9 mouse cellular contexts compared by ENCODE assay signal in the genomic region with DNA sequence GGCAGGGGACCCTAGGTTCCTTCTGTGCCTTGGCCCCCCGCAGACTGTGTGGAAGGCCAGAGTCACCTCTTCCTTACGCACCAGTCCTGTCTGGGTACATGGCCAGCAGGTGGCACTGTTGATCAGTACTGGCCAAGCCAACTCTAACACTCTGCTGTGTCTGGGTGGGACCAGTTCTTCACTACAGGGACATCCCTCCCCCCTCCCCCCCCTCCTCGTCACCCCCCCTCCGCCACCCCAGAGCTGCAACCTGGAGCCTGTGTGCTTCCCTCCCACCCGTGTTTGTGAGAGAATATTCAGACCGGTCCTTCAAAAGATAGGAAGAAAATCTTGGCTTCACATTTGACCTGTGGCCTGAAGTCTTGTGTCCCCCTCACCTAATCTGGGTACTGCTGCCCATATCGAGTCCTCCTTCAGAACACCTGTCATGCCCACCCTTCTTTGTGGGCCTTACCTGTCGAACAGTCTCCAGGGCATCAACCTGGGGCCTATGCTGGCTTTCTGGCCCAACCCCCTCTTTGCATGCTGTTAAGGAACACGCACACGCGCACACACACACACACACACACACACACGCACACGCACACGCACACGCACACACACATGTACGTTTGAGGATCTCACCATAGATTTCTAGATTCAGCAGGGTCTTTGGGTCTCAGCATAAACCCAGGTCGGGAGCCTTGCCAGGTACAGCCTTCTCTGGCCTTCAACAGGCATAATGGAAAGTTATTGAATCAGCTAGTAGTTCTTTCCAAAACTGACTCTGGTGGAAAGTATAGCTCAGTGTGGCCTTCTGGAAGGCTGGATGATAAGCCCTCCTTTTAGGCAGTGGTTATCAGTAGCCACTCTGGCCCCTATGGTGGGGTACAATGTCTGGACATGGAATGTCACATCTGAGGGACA. TPM values are rescaled to one million over a fixed set of nuclear protein-coding genes. Genes with fewer than 3 reads are reported as not detected.
A peak's percentile ranks its signal among the peaks of the same experiment; 100 is the strongest.
DNase-seq lines count a peak whose midpoint lies in the region; ATAC-seq and TF ChIP-seq lines count a peak whose summit lies in the region.
"Had no signal": no experiment of that assay in that cellular context is flagged by ENCODE, and none has a peak within 500 bp of the region (broad histone marks: within the 10 kb centered on the region; RNA-seq: fewer than 3 reads in every experiment).

No protein-coding gene starts in this region.

- no peak for TF ChIP-seq POLR2A in cerebellum, adult 2 months (IDR thresholded peaks at IDR 0.05; ENCODE audit: borderline replicate concordance, insufficient read depth, low read length)
- no peak for TF ChIP-seq POLR2A in lung, adult 2 months (IDR thresholded peaks at IDR 0.05; ENCODE audit: borderline replicate concordance, extremely low read depth, low read depth, low read length)

- peak; percentile 71 for DNase-seq in G1E (ENCODE audit: low spot score)
- DNase-seq in cerebellum, adult 2 months = peak; percentile 88 to 94
- DNase-seq in forebrain, postnatal 0 days = peak; percentile 88
- peak; percentile 95 for DNase-seq in heart, postnatal 4 days
- DNase-seq in layer of hippocampus, adult 2 months (ENCODE audit: low spot score in 2 of 2) = peak; percentile 82 to 90
- DNase-seq in lung, adult 2 months = peak; percentile 93
- peak; percentile 96 for DNase-seq in testis, postnatal 10 days (ENCODE audit: low spot score)

- H3K36me3 ChIP-seq in G1E (replicated peaks) = peaks cover 41% of the 10 kb centered on the region
- H3K36me3 ChIP-seq in forebrain, postnatal 0 days (ENCODE audit: insufficient read depth) = peaks cover 24% of the 10 kb centered on the region

- TF ChIP-seq CTCF in G1E (IDR thresholded peaks at IDR 0.05; ENCODE audit: low read depth, low read length) = peak; percentile 57; the same call in 1 of the 2 replicates
- TF ChIP-seq CTCF in cerebellum, adult 2 months (IDR thresholded peaks at IDR 0.05; ENCODE audit: borderline replicate concordance, insufficient read depth, low read depth, low read length) = peak; percentile 98
- TF ChIP-seq CTCF in forebrain, postnatal 0 days (IDR thresholded peaks at IDR 0.05; ENCODE audit: low read depth) = peak; percentile 91
- peak; percentile 70 for TF ChIP-seq CTCF in layer of hippocampus, adult 2 months (conservative IDR thresholded peaks at IDR 0.05)
- TF ChIP-seq CTCF in lung, adult 2 months (IDR thresholded peaks at IDR 0.05; ENCODE audit: insufficient read depth, low read length) = peak; percentile 99

- peaks cover 10% of the 10 kb centered on the region for H3K4me1 ChIP-seq in G1E (ENCODE audit: insufficient read depth, low read depth, low read length)
- peaks cover 26% of the 10 kb centered on the region for H3K4me1 ChIP-seq in cerebellum, adult 2 months (ENCODE audit: control insufficient read depth, insufficient read depth, low read length)
- H3K4me1 ChIP-seq in forebrain, postnatal 0 days (ENCODE audit: insufficient read depth) = no peaks in the 10 kb centered on the region
- peaks cover 2% of the 10 kb centered on the region for H3K4me1 ChIP-seq in lung, adult 2 months (ENCODE audit: control insufficient read depth, insufficient read depth, low read length)

- H3K9ac ChIP-seq in forebrain, postnatal 0 days = no peak overlapping the region

- 53% methylated on average over 17 of the region's 17 CpGs for WGBS in cerebellum, adult 2 months
- 54% methylated on average over 17 of the region's 17 CpGs for WGBS in forebrain, postnatal 0 days
- whole genome bisulfite sequencing in lung, adult 2 months = 51% methylated on average over 16 of the region's 17 CpGs

- H3K27me3 ChIP-seq in G1E (ENCODE audit: insufficient read depth, low read length) = peaks cover 20% of the 10 kb centered on the region
- H3K27me3 ChIP-seq in cerebellum, adult 2 months (ENCODE audit: control insufficient read depth, insufficient read depth, low read length) = no peaks in the 10 kb centered on the region
- H3K27me3 ChIP-seq in forebrain, postnatal 0 days (ENCODE audit: insufficient read depth, low read length) = no peaks in the 10 kb centered on the region

- H3K4me2 ChIP-seq in forebrain, postnatal 0 days (ENCODE audit: low read depth) = no peak overlapping the region

- ATAC-seq in G1E (ENCODE audit: extremely low read depth, insufficient number of reproducible peaks, low FRiP score, poor library complexity, severe bottlenecking) = peak; percentile 75
- ATAC-seq in forebrain, postnatal 0 days = peak; percentile 94
- peak; percentile 77 for ATAC-seq in neutrophil, adult 5-6 weeks (ENCODE audit: extremely low read depth, insufficient number of reproducible peaks, low FRiP score, poor library complexity, severe bottlenecking)

- H3K27ac ChIP-seq in cerebellum, adult 2 months (ENCODE audit: insufficient read depth, low read length) = 0 out of 2 replicates have a peak overlapping the region, but pooled peaks have one; percentile 9
- H3K27ac ChIP-seq in forebrain, postnatal 0 days (ENCODE audit: low read depth, low read length) = no peak overlapping the region
- H3K27ac ChIP-seq in layer of hippocampus, adult 2 months = no peak overlapping the region
- H3K27ac ChIP-seq: macrophage had no signal

- no peak overlapping the region for H3K4me3 ChIP-seq in G1E (ENCODE audit: low read depth, low read length)
- H3K4me3 ChIP-seq in cerebellum, adult 2 months (replicated peaks; ENCODE audit: insufficient read depth, low read depth, low read length) = no peak overlapping the region
- no peak overlapping the region for H3K4me3 ChIP-seq in forebrain, postnatal 0 days (ENCODE audit: low read depth, low read length)
- H3K4me3 ChIP-seq in layer of hippocampus, adult 2 months = no peak overlapping the region
- H3K4me3 ChIP-seq in lung, adult 2 months (replicated peaks; ENCODE audit: extremely low read depth, low read depth, low read length) = no peak overlapping the region

- no peaks in the 10 kb centered on the region for H3K9me3 ChIP-seq in G1E (replicated peaks)
- no peaks in the 10 kb centered on the region for H3K9me3 ChIP-seq in forebrain, postnatal 0 days (ENCODE audit: low read length)

RNA-seq across cellular contexts. Expression of gene Creld2, which starts 9.6 kb away (rescaled TPM):
- total RNA-seq in G1E (2014; fragmentation: Nextera tagmentation) (8.5 and 10.8 TPM in 2 replicates), G1E (2017) (25.8 and 26.7 TPM in 2 replicates)
- polyA plus RNA-seq in G1E (2012) = 12.3 and 16.5 TPM in 2 replicates
- 28.6 and 32.0 TPM in 2 replicates for polyA plus RNA-seq in cerebellum, adult 2 months (2012; rRNA removed)
- 30.9 and 31.6 TPM in 2 replicates for total RNA-seq in forebrain, postnatal 0 days (2014; rRNA removed)
- polyA plus RNA-seq in forebrain, postnatal 0 days (2015; fragmentation: Nextera tagmentation; extraction: Ambion mirVana) = 40.2 and 43.9 TPM in 2 replicates
- total RNA-seq in heart, postnatal 4 days (2021) = 10 to 100 TPM; 20.2 to 25.7 TPM
- 10 to 100 TPM; 21.4 to 26.5 TPM for total RNA-seq in layer of hippocampus, adult 2 months (2021)
- 34.1 and 37.5 TPM in 2 replicates for polyA plus RNA-seq in lung, adult 2 months (2012; rRNA removed)
- total RNA-seq in neutrophil, adult 5-6 weeks (2017) = 30.3 and 31.9 TPM in 2 replicates

RNA-seq across cellular contexts. Expression of gene Alg12, which starts 9.9 kb away (rescaled TPM):
- total RNA-seq in G1E (2014; fragmentation: Nextera tagmentation) = 18.1 and 24.0 TPM in 2 replicates
- 7.0 and 7.8 TPM in 2 replicates for total RNA-seq in G1E (2017)
- 2.7 and 4.8 TPM in 2 replicates for polyA plus RNA-seq in G1E (2012)
- polyA plus RNA-seq in cerebellum, adult 2 months (2012; rRNA removed) = 17.3 and 18.5 TPM in 2 replicates
- 10.2 and 11.9 TPM in 2 replicates for total RNA-seq in forebrain, postnatal 0 days (2014; rRNA removed)
- polyA plus RNA-seq in forebrain, postnatal 0 days (2015; fragmentation: Nextera tagmentation; extraction: Ambion mirVana) = 5.5 and 7.6 TPM in 2 replicates
- total RNA-seq in heart, postnatal 4 days (2021) = 1 to 10 TPM; 6.6 to 9.0 TPM
- total RNA-seq in layer of hippocampus, adult 2 months (2021) = 10 to 100 TPM; 10.1 to 13.3 TPM
- 16.4 and 16.7 TPM in 2 replicates for polyA plus RNA-seq in lung, adult 2 months (2012; rRNA removed)
- 9.1 and 11.4 TPM in 2 replicates for total RNA-seq in neutrophil, adult 5-6 weeks (2017)

RNA-seq across cellular contexts. Expression of gene Pim3, which starts 32.9 kb away (rescaled TPM):
- 2.1 and 5.3 TPM in 2 replicates for total RNA-seq in G1E (2014; fragmentation: Nextera tagmentation)
- total RNA-seq in G1E (2017) = 3.4 and 3.7 TPM in 2 replicates
- polyA plus RNA-seq in G1E (2012) = 6.0 and 6.8 TPM in 2 replicates
- polyA plus RNA-seq in cerebellum, adult 2 months (2012; rRNA removed) = 23.4 and 24.2 TPM in 2 replicates
- 65.5 and 70.6 TPM in 2 replicates for total RNA-seq in forebrain, postnatal 0 days (2014; rRNA removed)
- polyA plus RNA-seq in forebrain, postnatal 0 days (2015; fragmentation: Nextera tagmentation; extraction: Ambion mirVana) = 61.9 and 65.2 TPM in 2 replicates
- 10 to 100 TPM; 36.8 to 40.2 TPM for total RNA-seq in heart, postnatal 4 days (2021)
- 10 to 100 TPM; 29.9 to 37.9 TPM for total RNA-seq in layer of hippocampus, adult 2 months (2021)
- polyA plus RNA-seq in lung, adult 2 months (2012; rRNA removed) = 55.0 and 97.1 TPM in 2 replicates
- 12.2 and 19.4 TPM in 2 replicates for total RNA-seq in neutrophil, adult 5-6 weeks (2017)
